Mouse (Mus musculus) hindbrain, embryonic 16.5 days (tissue): ENCODE results near the gene Plac9a. TPM values are rescaled to one million over a fixed set of nuclear protein-coding genes. Genes with fewer than 3 reads are reported as not detected.

Source experiments
- ATAC-seq: fragments of 200-750 bp; cut with Nextera tagmentation; 2 replicates; pipeline ENCODE4 v1.8.0; 2017; ENCODE audit warnings: moderate TSS enrichment, moderate library complexity
- H3K27ac ChIP-seq: fragments of 300-500 bp; sonication (generic); 2 replicates; pipeline ENCODE4 v1.5.1; 2014; ENCODE audit warnings: low read depth, mild to moderate bottlenecking, control low read depth, low read length, moderate library complexity
- H3K27me3 ChIP-seq: fragments of 300-500 bp; sonication (generic); replicated peaks from 2 replicates; pipeline ENCODE4 v1.6.1; 2014; ENCODE audit warnings: low read length; ENCODE audit not compliant: control insufficient read depth, insufficient read depth
- H3K36me3 ChIP-seq: fragments of 300-500 bp; sonication (generic); 2 replicates; pipeline ENCODE4 v1.6.1; 2014; ENCODE audit warnings: mild to moderate bottlenecking, low read length, moderate library complexity, mixed read lengths; ENCODE audit not compliant: control insufficient read depth, insufficient read depth
- H3K4me1 ChIP-seq: fragments of 300-500 bp; sonication (generic); 2 replicates; pipeline ENCODE4 v1.6.1; 2014; ENCODE audit warnings: low read depth, low read length; ENCODE audit not compliant: control insufficient read depth, insufficient read depth
- H3K4me2 ChIP-seq: fragments of 300-500 bp; sonication (generic); 2 replicates; pipeline ENCODE4 v1.6.1; 2014; ENCODE audit warnings: mild to moderate bottlenecking, low read length, control low read depth, moderate library complexity
- H3K4me3 ChIP-seq: fragments of 300-500 bp; sonication (generic); 2 replicates; pipeline ENCODE4 v1.5.1; 2014; ENCODE audit warnings: mild to moderate bottlenecking, low read length, control low read depth, moderate library complexity
- H3K9ac ChIP-seq: fragments of 300-500 bp; sonication (generic); 2 replicates; pipeline ENCODE4 v1.6.1; 2014; ENCODE audit warnings: low read depth, mild to moderate bottlenecking, control low read depth, low read length, moderate library complexity
- H3K9me3 ChIP-seq: fragments of 300-500 bp; sonication (generic); 2 replicates; pipeline ENCODE4 v1.6.1; 2014; ENCODE audit warnings: mild to moderate bottlenecking, low read length, moderate library complexity; ENCODE audit not compliant: control insufficient read depth
- WGBS: fragments of 180-500 bp; shearing (Covaris S2); extraction: QIAGEN DNeasy Blood & Tissue Kit; methylation state at CpG from one replicate; pipeline ENCODE4 v1.1.7; 2014; 5-methylcytosine and 5-hydroxymethylcytosine counted together
- polyA plus RNA-seq: library from polyadenylated mRNA; unstranded; fragments of >200 nt; fragmentation: Nextera tagmentation; extraction: Ambion mirVana; gene quantifications from 2 replicates; pipeline ENCODE4 v1.2.1, GENCODE M21; 2015

The Plac9a gene
- polyA plus RNA-seq, 1 experiment from 2014 or later = not detected

DNA sequence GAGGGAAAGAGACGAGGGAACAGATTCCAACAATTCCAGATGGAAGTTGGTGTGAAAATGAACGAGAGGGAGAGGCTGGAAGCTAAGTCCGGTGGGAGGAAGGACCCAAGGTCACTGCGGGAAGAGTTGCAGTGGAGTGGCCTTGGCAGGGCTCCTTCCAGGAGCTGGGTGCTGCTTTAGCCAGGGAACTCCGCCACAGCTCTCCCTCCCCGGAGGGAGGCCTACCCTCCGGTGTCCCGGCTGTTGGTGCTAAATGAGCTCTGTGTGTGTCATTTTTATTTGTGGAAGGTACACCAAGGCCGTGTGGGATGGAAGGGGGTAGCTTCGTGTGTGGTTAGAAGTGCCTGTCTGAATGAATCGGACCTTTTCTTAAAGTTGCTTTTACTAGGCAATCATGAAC, 36.1 kb downstream of the Plac9a start:
- Histone ChIP-seq H3K27ac (no peak overlapping the region), H3K36me3 (no peaks in the 10 kb centered on the region), H3K27me3 (no peaks in the 10 kb centered on the region), H3K4me2 (no peak overlapping the region), H3K9me3 (no peaks in the 10 kb centered on the region), H3K4me1 (no peaks in the 10 kb centered on the region), H3K9ac (no peak overlapping the region), H3K4me3 (no peak overlapping the region)
- ATAC-seq = no peak
- WGBS = 84% methylated on average over 10 of the region's 11 CpGs

DNA sequence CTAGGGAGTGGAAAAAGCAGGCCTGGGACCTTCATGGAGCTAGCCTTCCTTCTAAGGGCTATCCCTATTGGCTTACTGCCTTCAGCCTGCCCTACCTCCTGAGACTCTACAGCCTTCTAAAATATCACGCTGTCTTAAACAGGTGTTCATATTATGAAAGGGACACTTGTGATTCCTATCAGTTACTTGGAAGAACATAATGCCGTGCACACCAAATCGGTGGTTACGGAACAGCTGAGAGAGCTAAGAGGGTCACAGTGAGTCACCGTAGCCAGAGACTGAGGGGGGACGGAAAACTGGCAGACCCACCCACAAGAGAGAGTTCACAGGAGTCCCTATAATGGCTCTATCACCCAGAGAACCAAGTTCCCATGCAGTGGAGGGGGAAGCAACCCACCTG, 36.5 kb downstream of the Plac9a start:
- Histone ChIP-seq H3K9me3 (no peaks in the 10 kb centered on the region), H3K27me3 (no peaks in the 10 kb centered on the region), H3K4me3 (no peak overlapping the region), H3K4me2 (no peak overlapping the region), H3K27ac (no peak overlapping the region), H3K36me3 (no peaks in the 10 kb centered on the region), H3K9ac (no peak overlapping the region), H3K4me1 (no peaks in the 10 kb centered on the region)
- ATAC-seq = no peak
- 94% methylated on average over 6 of the region's 6 CpGs for WGBS

DNA sequence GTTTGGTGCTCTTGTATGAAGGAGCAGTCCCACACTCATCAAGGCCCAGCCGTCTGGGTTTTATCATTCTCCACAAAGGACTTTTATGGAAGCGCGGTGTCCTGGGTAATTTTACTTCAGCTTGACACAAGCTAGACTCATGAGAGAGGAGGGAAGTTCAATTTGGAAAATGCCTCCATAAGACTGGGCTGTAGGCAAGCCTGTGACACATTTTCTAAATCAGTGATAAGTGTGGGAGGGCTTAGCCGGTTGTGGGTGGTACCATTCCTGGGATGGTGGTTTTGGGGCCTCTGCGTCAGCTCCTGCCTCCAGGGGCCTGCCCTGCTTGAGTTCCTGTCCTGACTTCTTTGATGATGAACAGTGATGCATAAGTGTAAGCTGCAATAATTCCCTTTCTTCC, 37.6 kb downstream of the Plac9a start:
- ATAC-seq = no peak
- no peaks in the 10 kb centered on the region for H3K27me3 ChIP-seq
- H3K4me3 ChIP-seq = no peak overlapping the region
- H3K4me1 ChIP-seq = no peaks in the 10 kb centered on the region
- H3K9ac ChIP-seq = no peak overlapping the region
- no peak overlapping the region for H3K27ac ChIP-seq
- H3K36me3 ChIP-seq = no peaks in the 10 kb centered on the region
- 86% methylated on average over 5 of the region's 5 CpGs for WGBS
- H3K4me2 ChIP-seq = no peak overlapping the region
- H3K9me3 ChIP-seq = no peaks in the 10 kb centered on the region

DNA sequence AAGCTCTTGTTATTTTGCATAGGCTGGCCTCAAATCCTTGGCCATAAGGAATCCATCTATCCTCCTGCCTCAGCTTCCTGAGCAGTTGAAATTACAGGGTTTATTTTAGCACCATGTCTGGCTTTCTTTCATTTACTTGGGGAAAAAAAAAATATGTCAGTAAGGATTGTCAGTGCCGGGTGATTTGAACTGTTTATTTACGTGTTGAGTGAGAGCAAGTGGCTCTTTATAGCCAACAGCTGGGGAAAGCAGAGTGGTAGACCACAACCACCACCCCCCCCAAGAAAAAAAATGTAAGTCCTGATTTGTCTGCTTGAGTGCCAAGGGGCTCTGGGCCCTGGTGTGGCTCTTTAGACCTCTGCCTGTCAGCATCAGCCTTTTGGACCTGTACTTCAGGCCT, 39.2 kb downstream of the Plac9a start:
- no peak overlapping the region for H3K27ac ChIP-seq
- no peaks in the 10 kb centered on the region for H3K27me3 ChIP-seq
- no peaks in the 10 kb centered on the region for H3K36me3 ChIP-seq
- H3K9ac ChIP-seq = no peak overlapping the region
- no peaks in the 10 kb centered on the region for H3K4me1 ChIP-seq
- 85% methylated on average over 2 of the region's 2 CpGs for WGBS
- no peaks in the 10 kb centered on the region for H3K9me3 ChIP-seq
- no peak overlapping the region for H3K4me2 ChIP-seq
- ATAC-seq = no peak
- no peak overlapping the region for H3K4me3 ChIP-seq

DNA sequence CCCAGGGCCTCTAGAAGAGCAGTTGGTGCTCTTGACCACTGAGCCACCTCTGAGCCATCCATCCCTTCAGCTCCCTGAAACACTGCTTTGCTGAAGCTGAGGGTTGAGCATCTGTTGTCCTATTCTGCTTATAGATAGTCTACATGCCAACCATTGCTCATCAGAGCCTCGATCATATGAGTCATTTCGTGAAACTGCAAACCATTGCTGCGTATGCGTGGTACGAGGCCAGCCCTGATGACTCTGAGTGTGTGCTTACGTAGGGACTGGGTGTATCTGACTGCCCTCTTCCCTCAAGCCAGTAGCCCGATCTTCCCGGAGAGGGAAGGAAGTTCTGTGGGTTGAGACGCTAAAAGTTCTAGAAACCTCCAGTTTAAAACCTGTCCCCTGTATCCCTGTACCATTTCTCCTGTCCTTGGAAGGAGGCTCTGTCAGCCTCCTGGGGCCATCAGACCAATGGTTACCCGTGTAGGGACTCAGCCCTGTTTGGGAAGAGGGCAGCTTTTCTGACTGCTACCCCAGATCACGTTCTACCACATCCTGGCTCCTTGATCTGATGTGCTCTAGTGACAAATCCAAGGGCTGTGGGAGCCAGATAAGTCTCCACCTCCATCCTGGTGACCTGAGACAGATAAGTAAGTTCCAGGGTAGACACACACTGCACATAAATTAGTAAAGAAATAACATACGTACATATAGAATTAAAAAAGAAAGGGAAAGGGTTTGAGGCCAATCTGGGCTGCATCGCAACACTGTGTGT, 40.9 kb downstream of the Plac9a start:
- Histone ChIP-seq H3K4me2 (no peak overlapping the region), H3K27ac (no peak overlapping the region), H3K27me3 (no peaks in the 10 kb centered on the region), H3K36me3 (no peaks in the 10 kb centered on the region), H3K9ac (no peak overlapping the region), H3K4me1 (no peaks in the 10 kb centered on the region), H3K9me3 (no peaks in the 10 kb centered on the region), H3K4me3 (no peak overlapping the region)
- no peak for ATAC-seq
- WGBS = 91% methylated on average over 13 of the region's 13 CpGs

DNA sequence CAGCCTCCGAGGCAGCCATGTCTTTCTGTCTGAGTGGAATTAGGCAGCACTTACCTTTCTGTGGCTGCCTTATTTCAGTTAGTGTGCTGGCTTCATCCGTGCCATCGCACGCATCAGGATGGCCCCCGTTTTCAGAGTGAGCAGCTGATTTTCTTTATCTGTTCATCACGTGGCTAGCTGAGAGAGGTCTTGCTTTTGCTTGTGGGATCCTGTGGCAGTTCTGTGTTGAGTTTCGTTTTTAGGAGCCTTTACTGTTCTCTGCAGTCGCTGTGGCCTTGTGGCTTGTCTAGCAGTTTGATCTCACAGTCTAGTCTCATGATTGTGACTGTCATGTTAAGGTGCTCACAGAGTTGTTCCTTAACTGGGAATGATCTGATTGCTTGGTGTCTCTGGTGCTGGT, 45.0 kb downstream of the Plac9a start:
- no peaks in the 10 kb centered on the region for H3K4me1 ChIP-seq
- H3K4me3 ChIP-seq = no peak overlapping the region
- 89% methylated on average over 8 of the region's 8 CpGs for WGBS
- no peak overlapping the region for H3K4me2 ChIP-seq
- no peaks in the 10 kb centered on the region for H3K9me3 ChIP-seq
- no peaks in the 10 kb centered on the region for H3K36me3 ChIP-seq
- H3K9ac ChIP-seq = no peak overlapping the region
- no peaks in the 10 kb centered on the region for H3K27me3 ChIP-seq
- no peak overlapping the region for H3K27ac ChIP-seq
- no peak for ATAC-seq

DNA sequence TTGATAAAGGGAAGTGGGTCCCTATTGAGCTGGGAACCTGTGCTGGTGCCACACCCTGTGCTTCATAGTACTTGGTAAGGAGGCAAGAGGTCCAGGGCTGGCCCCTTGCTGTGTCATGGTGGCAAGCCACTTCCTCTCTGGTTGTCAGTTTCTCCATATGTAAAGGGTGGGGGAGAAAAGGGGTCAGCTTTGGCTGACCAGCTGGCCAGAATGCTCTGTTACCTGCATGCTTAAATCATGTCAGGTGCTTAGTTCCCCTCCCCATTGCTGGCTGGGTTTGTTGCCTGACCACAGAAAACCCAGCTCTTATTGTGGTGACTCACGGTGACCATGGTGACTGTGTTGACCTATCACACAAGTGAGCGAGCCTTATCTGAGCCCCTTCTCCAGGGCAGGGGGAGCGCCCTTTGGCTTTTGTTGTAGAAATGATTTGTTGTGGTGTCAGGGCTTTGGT, 45.7 kb downstream of the Plac9a start:
- H3K9me3 ChIP-seq = no peaks in the 10 kb centered on the region

DNA sequence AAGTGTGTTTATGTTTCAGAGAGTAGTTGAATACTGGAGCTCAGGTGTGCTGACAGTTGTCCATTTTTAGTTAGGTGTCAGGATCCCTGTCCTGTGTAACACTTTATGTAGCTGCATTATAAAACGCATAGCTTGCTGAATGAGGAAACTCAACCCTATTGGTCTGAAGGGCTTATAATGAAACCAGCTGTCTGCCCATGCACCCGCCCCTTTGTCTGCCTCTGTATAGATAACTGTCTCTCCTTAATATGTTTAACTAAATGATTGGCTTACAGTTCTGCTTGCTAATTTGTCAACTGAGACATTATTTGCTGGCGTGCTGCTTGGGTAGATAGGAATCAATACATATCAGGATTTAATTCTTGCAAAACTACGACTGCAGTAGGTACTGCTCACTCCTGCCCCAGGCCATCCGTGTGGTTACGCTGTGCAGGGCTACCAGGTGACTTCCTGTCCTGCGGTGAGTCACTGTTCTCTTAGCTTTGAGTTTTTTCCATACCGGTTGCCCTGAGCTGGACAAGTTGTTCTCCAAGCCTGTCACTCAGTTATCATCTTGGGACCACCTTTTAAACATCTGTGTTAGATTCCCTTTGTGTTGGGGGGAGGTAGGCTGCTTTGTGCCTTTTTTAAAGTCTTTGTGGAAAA, 47.5 kb downstream of the Plac9a start:
- ATAC-seq = no peak
- H3K4me2 ChIP-seq = no peak overlapping the region
- no peak overlapping the region for H3K9ac ChIP-seq
- H3K9me3 ChIP-seq = no peaks in the 10 kb centered on the region
- 74% methylated on average over 8 of the region's 8 CpGs for WGBS
- H3K4me3 ChIP-seq = no peak overlapping the region
- no peak overlapping the region for H3K27ac ChIP-seq
- H3K4me1 ChIP-seq = no peaks in the 10 kb centered on the region
- no peaks in the 10 kb centered on the region for H3K36me3 ChIP-seq
- H3K27me3 ChIP-seq = no peaks in the 10 kb centered on the region

More for the DNA sequence above, 45.7 kb downstream of the Plac9a start:
- H3K4me2 ChIP-seq = no peak overlapping the region
- no peaks in the 10 kb centered on the region for H3K36me3 ChIP-seq
- H3K27ac ChIP-seq = no peak overlapping the region
- 71% methylated on average over 3 of the region's 3 CpGs for WGBS
- H3K9ac ChIP-seq = no peak overlapping the region
- no peak overlapping the region for H3K4me3 ChIP-seq
- ATAC-seq = no peak
- H3K4me1 ChIP-seq = no peaks in the 10 kb centered on the region
- no peaks in the 10 kb centered on the region for H3K27me3 ChIP-seq

DNA sequence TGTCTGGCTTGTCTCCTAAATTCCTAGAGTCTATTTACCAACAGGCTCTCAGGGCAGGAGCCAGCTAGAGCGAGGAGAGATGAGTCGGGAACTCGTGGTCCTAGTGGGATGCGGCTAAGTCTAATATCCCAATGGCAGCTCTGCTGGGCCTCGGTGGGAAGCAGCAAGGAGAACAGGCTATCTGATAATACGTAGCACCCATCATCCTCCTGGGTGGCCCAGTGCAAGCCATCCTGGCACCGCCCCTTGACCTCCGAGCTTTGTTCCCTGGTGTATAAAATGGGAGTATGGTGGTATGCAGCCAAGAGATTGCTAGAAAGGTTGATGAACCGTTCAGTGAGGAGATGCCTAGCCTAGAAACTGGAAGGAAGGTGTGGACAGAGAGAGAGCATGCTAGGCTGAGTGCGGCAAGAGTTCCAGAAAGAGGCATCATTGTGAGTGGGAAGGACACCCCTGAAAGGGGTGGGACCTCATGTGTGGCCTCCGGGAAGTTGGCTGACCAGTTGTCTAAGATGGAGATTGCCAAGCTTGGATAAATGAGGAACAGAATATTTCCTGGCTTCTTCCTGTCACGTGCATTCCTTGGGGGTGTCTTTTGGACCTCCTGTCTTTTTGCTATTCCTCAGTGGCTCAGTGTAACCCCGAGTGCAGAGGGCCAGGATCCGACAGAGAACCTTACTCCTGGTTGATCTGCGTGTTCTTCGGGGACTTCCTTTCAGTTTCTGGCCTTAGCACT, 49.0 kb downstream of the Plac9a start:
- Histone ChIP-seq H3K9me3 (no peaks in the 10 kb centered on the region), H3K27me3 (no peaks in the 10 kb centered on the region), H3K4me3 (no peak overlapping the region), H3K4me1 (no peaks in the 10 kb centered on the region), H3K27ac (no peak overlapping the region), H3K4me2 (no peak overlapping the region), H3K36me3 (no peaks in the 10 kb centered on the region), H3K9ac (no peak overlapping the region)
- WGBS = 93% methylated on average over 16 of the region's 16 CpGs
- ATAC-seq = no peak
